Mouse (Mus musculus): ENCODE measurements around the gene Sap30l. TPM values are rescaled to one million over a fixed set of nuclear protein-coding genes. Genes with fewer than 3 reads are reported as not detected.
"Not testable (repeated sequence)": the region's sequence is repeated elsewhere in the genome, so short reads cannot be mapped to it uniquely, and the experiment has no call there.

Sap30l gene
- total RNA-seq, 2 experiments from 2014 or later = 50.6 to 54.6 TPM

DNA sequence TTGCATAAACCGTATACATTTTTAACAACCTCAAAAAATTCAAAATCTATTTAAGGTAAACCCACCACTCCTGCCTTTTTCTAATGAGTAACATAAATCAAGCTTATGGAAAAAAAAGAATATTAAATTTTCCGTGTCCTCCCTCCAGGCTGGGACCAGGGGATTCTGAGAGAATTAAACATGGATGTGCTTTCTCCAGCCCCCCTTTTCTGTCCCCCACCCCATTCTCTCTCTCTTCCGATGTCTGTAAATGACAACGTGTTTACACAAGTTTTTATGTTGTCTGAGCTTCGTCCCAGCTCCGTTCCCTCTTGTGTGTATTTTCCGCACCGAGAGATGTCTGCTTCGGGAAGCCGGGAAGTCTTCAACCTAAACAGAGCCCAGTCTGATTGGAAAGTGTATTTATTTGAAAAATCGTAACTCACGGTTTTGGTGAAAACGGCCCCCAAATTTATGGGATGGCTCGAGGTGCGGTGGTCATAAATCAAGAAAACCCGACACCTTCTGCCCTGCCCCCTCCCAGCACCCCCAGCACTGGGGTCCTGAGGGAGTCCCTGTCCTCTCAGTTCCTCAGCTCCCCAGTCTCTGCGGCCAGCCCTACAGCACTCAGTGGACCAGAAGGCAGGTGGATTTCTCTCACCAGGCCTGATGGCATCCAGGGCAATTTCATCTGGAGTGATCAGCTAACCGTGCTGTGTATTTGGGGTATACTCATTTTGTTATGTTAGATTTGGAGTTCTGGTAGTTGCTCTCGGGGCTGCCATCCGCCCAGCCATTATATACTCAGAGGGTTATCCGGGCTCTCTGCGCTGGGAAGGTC, 36.6 kb downstream of the Sap30l start:
- no peak for DNase-seq (ENCODE audit: low spot score in 2 of 2)
- H3K4me3 ChIP-seq = no peak overlapping the region
- TF ChIP-seq CTCF (conservative IDR thresholded peaks at IDR 0.05) = no peak
- H3K27ac ChIP-seq = no peak overlapping the region

GRCm38 (mm10) chr11:57840986-57841385, 39.5 kb downstream of the Sap30l start:
- no peak for TF ChIP-seq CTCF (conservative IDR thresholded peaks at IDR 0.05)
- no peak for DNase-seq (ENCODE audit: low spot score in 2 of 2)
- H3K27ac ChIP-seq = no peak overlapping the region
- no peak overlapping the region for H3K4me3 ChIP-seq

GRCm38 (mm10) chr11:57841391-57841790, 40.0 kb downstream of the Sap30l start:
- H3K27ac ChIP-seq = no peak overlapping the region
- TF ChIP-seq CTCF (conservative IDR thresholded peaks at IDR 0.05) = no peak
- no peak for DNase-seq (ENCODE audit: low spot score in 2 of 2)
- H3K4me3 ChIP-seq = no peak overlapping the region

DNA sequence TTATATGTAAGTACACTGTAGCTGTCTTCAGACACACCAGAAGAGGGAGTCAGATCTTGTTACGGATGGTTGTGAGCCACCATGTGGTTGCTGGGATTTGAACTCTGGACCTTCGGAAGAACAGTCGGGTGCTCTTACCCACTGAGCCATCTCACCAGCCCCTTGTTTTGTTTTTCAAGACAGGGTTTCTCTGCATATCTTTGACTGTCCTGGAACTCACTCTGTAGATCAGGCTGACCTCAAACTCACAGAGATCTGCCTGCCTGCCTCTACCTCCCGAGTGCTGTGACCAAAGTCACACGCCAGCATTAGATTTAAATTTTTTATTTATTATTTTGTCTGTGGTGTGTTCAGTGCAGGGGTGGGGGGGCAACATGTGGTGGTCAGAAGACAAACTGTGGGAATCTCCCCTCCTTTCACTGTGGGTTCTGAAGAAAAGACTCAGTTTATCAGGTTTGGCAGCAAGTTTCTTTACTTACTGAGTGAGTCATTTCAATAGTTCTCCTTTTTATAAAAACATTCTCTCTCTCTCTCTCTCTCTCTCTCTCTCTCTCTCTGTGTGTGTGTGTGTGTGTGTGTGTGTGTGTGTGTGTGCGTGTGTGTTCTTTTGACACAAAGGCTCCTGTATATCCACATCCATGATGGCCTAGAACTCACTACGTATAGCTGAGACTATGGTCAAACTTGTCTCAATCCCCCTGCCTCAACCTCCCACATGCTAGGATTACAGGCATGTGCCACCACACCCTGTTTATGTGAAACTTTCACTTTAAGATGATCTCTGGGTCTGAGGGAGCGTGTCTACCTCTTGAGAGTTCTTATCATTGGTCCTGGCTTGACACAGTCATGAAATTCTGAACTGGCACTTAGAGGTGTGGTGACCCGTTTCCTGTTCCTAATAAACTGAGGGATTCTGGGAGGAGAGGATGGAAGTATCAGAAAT, 45.3 kb downstream of the Sap30l start:
- H3K4me3 ChIP-seq; H3K27ac ChIP-seq; DNase-seq (ENCODE audit: low spot score in 2 of 2): not testable (repeated sequence)

DNA sequence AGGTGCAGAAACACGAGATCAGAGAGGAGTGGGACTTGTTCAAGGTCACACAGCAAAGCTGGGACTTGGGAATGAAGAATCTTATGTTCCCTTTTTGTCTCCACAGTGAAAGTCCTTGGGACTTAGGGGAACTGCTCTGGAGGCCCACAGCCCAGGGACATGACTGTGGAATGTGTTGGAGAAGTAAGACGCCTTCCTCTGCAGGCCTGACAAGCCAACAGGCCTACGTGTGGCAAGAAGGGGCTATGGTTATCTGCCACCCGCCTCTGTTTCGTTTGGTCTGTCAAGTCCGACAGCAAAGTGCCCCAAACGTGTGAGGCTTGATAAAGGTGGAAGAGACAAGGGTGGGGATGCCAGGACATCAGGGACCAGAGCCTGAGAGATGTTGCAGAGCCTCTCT, 46.0 kb downstream of the Sap30l start:
- Histone ChIP-seq H3K4me3 (no peak overlapping the region), H3K27ac (no peak overlapping the region)
- no peak for TF ChIP-seq CTCF (conservative IDR thresholded peaks at IDR 0.05)
- no peak for DNase-seq (ENCODE audit: low spot score in 2 of 2)

- Histone ChIP-seq H3K27ac (no peak overlapping the region), H3K4me3 (no peak overlapping the region)
- TF ChIP-seq CTCF (conservative IDR thresholded peaks at IDR 0.05) = no peak
- no peak for DNase-seq (ENCODE audit: low spot score in 2 of 2)
Measured at GRCm38 (mm10) chr11:57850298-57850697, 48.9 kb downstream of the Sap30l start.

DNA sequence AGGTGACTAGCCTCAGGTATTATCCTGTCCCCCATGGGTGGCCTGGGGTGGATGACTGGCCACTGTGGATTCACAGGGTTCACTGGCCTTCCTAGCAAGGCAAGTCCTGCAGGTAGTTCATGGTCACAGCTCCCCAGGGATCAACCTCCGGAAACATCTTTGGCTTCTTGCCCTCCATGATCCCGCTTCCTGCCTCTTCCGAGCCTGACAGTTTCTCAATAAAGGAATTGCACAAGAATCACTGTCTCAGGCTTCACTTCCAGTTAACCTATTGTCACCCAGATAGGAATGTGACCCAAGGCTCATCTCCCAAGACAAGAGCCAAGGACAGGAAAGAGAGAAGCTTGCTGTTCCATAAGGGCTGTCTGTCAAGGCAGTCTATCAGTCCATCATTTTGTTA, 49.5 kb downstream of the Sap30l start:
- H3K4me3 ChIP-seq = no peak overlapping the region
- no peak for TF ChIP-seq CTCF (conservative IDR thresholded peaks at IDR 0.05)

GRCm38 (mm10) chr11:57853571-57853970, 52.1 kb downstream of the Sap30l start:
- no peak overlapping the region for H3K27ac ChIP-seq
- no peak overlapping the region for H3K4me3 ChIP-seq
- no peak for DNase-seq (ENCODE audit: low spot score in 2 of 2)
- no peak for TF ChIP-seq CTCF (conservative IDR thresholded peaks at IDR 0.05)

More for the DNA sequence above, 49.5 kb downstream of the Sap30l start:
- H3K27ac ChIP-seq = no peak overlapping the region
- no peak for DNase-seq (ENCODE audit: low spot score in 2 of 2)

- Histone ChIP-seq H3K4me3 (no peak overlapping the region), H3K27ac (no peak overlapping the region)
- DNase-seq (ENCODE audit: low spot score in 2 of 2) = no peak
- TF ChIP-seq CTCF (conservative IDR thresholded peaks at IDR 0.05) = no peak
Measured at GRCm38 (mm10) chr11:57857709-57858108, 56.3 kb downstream of the Sap30l start.

Other genes starting within 250 kb of the Sap30l start
- gene Galnt10, start 156.2 kb upstream of the Sap30l start, total RNA-seq (2021) = 1 to 10 TPM; 6.3 TPM
- not detected for gene Hand1, start 31.2 kb downstream of the Sap30l start, total RNA-seq (2021)
- gene Larp1, start 207.4 kb downstream of the Sap30l start, total RNA-seq (2021) = 10 to 100 TPM; 91.1 to 92.8 TPM

All from layer of hippocampus, adult 2 months (tissue).